Mouse (Mus musculus) MEL (cell line): Measurements from ENCODE around the gene Rnf130.

ENCODE experiments used
- CHD2 ChIP-seq: IDR thresholded peaks from 2 replicates; pipeline ENCODE4 v1.6.1; 2011; ENCODE audit warnings: low read length, improper control_type of control experiment
- CTCF ChIP-seq, 3 experiments: IDR thresholded peaks in 2 of 3; conservative IDR thresholded peaks in 1 of 3; 2 replicates each; pipeline ENCODE4 v1.5.1; 2011 to 2012; ENCODE audit warnings: low read length in 3 of 3, low read depth in 2 of 3, mild to moderate bottlenecking in 2 of 3, improper control_type of control experiment in 1 of 3, inconsistent platforms in 1 of 3, mixed read lengths in 1 of 3, moderate library complexity in 1 of 3; ENCODE audit not compliant: control insufficient read depth in 1 of 3, insufficient read depth in 1 of 3, poor library complexity in 1 of 3, severe bottlenecking in 1 of 3
- ELF1 ChIP-seq: IDR thresholded peaks from 2 replicates; pipeline ENCODE4 v1.6.1; 2014; ENCODE audit warnings: low read depth, mild to moderate bottlenecking, inconsistent platforms, low read length, improper control_type of control experiment, moderate library complexity
- EP300 ChIP-seq, 2 experiments: IDR thresholded peaks; 2 replicates each; pipeline ENCODE4 v1.6.1; 2011; ENCODE audit warnings: improper control_type of control experiment in 2 of 2, low read length in 2 of 2, low read depth in 1 of 2, mild to moderate bottlenecking in 1 of 2
- MYB ChIP-seq: IDR thresholded peaks from 2 replicates; pipeline ENCODE4 v1.6.1; 2011; ENCODE audit warnings: mild to moderate bottlenecking, low read depth, low read length, improper control_type of control experiment
- POLR2A ChIP-seq, 2 experiments: IDR thresholded peaks; 2 replicates each; pipeline ENCODE4 v1.6.1; 2011 to 2012; ENCODE audit warnings: low read length in 2 of 2, mild to moderate bottlenecking in 2 of 2, control low read depth in 1 of 2, improper control_type of control experiment in 1 of 2, low read depth in 1 of 2, moderate library complexity in 1 of 2; ENCODE audit not compliant: control insufficient read depth in 1 of 2, insufficient read depth in 1 of 2, poor library complexity in 1 of 2

DNA sequence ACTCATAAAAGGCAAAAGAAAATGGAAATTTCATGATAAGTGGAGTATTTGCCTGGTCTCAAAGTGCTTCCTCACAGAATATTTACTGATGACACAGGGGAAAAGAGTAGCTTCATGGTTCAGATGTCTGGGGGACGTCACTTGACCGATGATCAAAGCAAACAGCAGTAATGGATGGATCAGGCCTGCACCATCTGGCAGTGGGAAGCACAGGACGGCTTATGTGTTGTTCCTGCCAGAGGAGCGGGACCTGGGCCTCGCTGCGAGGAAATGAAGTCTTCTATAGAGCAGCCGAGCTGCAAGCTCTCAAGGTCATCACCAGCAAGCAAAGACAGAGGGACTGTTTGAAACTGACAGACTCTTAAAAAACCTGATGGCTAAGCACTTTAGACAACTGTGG, 37.0 kb downstream of the Rnf130 start:
- TF ChIP-seq POLR2A (IDR thresholded peaks at IDR 0.05; ENCODE audit: control insufficient read depth in 1 of 2, insufficient read depth in 1 of 2, low read depth in 1 of 2, low read length in 2 of 2, poor library complexity in 1 of 2): no peak
- TF ChIP-seq CHD2: no peak
- no peak for TF ChIP-seq CTCF (IDR thresholded peaks at IDR 0.05 in 2 of 3, conservative IDR thresholded peaks at IDR 0.05 in 1 of 3; ENCODE audit: control insufficient read depth in 1 of 3, insufficient read depth in 1 of 3, low read depth in 2 of 3, low read length in 3 of 3, poor library complexity in 1 of 3, severe bottlenecking in 1 of 3)
- TF ChIP-seq ELF1: no peak
- TF ChIP-seq EP300 (IDR thresholded peaks at IDR 0.05; ENCODE audit: low read depth in 1 of 2, low read length in 2 of 2): no peak
- no peak for TF ChIP-seq MYB
